Mouse (Mus musculus) left cerebral cortex, adult 11 months (tissue): ENCODE results near the gene Anapc13.

Experiments used
- DNase-seq: peaks from one replicate; pipeline ENCODE4 v3.0.0; 2022; ENCODE audit warnings: low spot score

The Anapc13 gene

GRCm38 (mm10) chr9:102631589-102632147 lies 5.6 kb downstream of the Anapc13 start:
- no peak for DNase-seq

DNA sequence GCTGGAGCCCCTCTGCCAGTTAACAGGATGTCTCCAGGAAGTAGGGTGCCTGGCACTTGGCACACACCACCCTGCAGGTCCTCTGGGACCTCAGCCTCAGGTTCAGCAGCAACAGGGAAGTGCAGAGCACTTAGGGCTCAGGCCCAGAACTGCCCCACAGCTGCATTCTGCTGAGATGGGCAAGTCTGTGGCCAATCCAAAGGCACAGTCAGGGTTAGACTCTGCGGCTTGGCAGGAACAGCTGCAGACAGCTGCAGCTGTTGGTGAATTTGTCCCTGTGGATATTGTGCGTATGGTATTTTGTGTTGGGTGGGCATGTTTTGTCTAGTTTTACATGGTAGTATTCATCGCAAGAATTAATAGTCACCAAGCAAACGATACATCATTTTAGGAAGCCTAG lies 6.1 kb downstream of the Anapc13 start:
- DNase-seq = no peak

DNA sequence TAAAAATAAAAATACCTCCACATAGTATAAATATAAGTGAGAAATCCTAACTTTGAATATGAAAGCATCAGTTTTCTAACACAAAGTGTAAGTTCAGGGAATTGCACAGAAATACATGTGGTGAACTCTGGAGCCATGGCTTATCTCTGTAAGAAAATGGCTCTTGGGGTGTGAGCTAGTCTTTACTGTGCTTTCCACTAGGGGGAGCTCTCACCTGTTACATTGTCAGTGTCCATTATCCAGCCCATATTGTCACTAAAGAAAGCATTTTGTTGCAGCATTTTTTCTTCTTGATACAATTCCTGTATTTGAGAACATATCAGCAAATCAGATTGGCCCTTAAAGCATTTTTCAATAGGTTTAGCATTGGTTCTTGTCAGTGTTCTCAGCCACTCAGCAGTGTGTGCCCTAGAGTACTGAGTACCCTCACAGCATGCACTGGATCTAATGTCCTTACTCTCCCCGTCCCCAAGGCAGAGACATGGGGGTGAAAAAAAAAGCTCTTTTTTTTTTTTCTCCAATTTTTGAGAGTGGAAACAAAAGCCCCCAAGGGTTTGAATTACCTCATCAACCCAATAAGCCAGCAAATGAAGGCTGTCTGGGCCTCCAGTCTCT lies 6.9 kb downstream of the Anapc13 start:
- DNase-seq = peak; percentile 47

DNA sequence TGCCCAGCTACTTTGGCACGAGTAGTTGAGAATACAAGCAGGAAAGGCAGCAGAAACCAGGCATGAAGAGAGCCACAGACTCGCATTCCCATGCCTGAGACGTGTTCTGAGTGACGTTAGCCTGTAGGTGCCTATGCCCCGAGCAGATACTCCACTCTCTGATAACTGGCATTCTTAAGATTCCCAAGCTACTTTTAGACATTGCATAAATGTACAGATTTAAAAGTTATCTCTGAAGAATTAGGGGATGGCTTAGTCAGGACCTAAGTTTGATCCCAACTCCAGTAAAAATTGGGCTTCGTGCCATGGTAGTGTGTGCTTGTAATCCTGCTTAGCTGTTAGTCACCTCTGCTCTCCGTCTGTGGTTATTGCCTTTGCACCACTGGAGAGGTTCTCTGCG lies 8.4 kb downstream of the Anapc13 start:
- no peak for DNase-seq

DNA sequence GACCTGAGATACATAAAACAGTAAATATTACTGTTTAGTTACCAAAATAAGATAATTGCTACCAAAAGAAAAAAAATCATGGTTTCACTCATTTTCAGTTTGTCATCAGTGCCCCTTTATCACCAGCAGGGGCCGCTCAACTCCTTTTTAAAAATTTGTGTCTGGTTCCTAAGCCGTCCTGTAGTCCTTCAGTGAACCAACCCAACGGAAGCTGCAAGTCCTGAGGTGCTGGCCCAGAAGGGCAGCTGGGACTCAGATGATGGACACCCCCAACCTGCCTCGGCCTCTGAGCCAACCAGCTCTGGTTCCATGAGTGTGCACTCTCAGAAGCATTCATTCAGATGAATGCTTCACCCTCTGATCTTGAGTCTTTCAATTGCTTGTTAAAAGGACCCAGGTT lies 10.5 kb downstream of the Anapc13 start:
- no peak for DNase-seq

GRCm38 (mm10) chr9:102637115-102637514 lies 11.0 kb downstream of the Anapc13 start:
- no peak for DNase-seq

DNA sequence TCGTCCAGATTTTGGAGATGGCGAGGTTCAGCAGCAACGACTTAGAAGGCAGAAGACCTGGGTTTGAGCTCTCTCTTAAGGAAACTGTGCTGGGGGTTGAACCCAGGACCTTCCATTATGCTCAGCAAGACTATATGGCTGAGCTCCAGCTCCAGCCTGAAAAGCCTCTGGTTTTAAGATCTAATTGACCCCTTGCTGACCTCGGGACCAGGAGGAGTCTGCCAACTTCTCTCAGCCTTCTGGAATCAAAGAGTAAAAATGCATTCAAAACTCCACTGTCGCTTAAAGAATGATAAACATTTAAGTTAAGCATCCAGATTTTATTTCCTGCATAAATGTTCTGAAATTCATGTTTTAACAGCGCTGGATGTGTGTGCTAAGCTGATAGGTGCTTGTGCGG lies 12.9 kb downstream of the Anapc13 start:
- DNase-seq = no peak

DNA sequence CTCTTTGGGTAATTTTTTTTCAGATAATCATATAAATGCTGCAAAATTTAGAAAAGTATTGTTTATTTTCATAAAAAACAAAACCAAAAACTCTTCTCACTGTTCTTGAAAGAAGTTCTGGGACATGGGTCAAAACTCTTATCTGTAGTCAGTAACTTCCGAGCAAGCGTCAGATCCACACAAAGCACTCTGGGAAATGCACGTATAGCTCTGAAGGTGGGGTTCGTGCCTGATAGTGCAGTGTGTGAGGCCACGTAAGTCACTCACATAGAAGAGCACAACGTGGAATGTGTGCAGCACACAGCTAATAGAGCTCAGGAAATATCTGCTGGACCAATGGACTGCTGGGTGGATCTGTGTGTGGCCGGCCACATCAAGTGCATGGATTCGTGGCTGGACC lies 13.4 kb downstream of the Anapc13 start:
- no peak for DNase-seq

GRCm38 (mm10) chr9:102641531-102641930 lies 15.4 kb downstream of the Anapc13 start:
- DNase-seq = no peak

DNA sequence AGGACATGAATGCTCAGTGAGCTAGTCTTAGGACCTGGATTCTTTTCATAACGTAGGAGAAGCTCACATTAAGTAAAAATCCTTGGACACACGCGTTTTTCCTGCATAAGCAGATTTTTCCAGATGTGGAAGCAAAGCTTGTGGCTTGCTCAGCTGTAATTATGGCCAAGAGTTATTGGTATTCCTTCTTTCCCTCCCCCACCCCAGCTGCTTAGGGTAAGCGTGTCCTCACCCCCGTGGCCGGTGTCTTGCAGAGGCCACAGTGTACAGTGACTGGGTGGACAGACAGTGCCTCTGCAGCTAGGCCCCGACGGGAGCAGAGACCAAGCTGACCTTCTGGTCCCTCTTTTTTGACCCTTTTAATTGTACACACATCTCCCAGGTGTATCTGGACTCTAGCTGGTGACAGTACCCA lies 17.0 kb downstream of the Anapc13 start:
- DNase-seq = no peak

- no peak for DNase-seq
These were observed 17.5 kb downstream of the Anapc13 start for GRCm38 (mm10) chr9:102643486-102644101.

DNA sequence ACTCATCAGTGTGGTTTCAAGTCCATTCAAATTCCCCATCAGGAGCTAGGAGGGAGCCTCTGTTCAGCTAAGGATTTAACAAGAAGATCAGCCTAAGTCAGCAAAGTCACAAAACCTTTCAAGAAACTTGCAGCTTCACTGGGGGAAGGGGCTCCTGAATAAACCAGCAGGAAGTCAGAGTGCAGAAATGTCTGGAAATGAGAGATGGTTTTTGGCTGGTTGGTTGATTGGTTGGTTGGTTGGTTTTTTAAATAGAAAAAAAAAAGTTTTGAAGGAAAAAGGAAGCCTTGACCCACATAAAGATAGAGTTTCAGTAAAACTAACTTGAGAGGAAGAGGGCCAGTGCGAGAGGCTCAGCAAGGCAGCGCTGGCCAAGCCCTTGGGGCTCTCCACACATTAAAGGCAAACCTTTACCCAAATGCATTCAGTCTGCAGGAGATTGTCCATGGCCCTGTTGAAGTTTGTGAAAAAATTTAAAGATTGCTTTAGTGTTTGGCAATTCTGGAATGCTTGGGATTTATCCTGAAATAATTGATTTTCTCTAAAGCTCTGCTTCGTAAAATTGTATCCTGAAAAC lies 19.1 kb downstream of the Anapc13 start:
- DNase-seq = no peak

GRCm38 (mm10) chr9:102647010-102647409 lies 20.9 kb downstream of the Anapc13 start:
- no peak for DNase-seq

DNA sequence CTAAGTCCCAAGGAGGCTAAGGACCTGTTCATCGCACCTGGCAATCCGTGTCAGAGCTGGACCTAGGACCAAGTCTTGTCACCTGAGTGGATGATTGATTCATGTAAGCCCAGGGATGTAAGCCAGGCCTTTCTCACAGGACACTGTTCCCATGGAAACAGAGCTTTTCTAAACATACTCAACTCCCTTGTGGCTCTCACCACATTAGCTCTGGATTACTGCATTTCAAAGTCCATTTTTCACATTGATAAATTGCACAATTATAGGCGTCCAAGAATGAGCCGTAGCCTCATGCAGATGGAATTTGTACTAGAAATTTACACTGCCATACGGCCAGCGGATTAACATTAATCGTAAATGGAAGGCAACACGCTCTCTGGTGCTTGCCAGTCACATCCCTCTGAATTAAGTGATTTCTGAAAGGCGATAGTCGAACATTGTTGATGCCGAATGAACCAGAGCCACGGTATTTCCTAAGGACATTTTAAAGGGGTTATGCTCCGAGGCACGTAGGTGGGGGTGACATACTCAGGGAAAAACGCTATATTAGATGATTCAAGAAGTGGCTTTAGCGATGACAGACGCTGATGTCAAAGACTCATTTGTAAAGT lies 23.9 kb downstream of the Anapc13 start:
- DNase-seq = no peak

DNA sequence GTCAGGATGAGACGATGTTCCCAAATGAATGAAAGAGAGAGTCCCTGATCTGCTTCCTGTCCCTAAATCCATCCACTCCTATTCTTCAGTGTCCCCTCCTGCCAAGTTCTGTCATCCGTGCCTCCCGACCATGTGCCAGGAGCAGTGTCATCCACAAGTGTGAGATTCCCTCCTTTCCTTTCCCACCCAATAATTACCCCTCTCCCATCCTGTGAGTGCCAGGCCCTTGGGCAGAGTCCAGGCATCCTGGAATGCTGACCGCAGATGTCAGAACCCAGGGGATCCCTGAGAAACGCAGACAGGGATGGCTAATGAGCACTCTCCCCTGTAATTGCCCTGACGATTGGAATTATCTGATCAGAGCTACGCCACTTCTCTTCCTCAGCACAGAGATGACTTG lies 24.5 kb downstream of the Anapc13 start:
- DNase-seq = no peak

DNA sequence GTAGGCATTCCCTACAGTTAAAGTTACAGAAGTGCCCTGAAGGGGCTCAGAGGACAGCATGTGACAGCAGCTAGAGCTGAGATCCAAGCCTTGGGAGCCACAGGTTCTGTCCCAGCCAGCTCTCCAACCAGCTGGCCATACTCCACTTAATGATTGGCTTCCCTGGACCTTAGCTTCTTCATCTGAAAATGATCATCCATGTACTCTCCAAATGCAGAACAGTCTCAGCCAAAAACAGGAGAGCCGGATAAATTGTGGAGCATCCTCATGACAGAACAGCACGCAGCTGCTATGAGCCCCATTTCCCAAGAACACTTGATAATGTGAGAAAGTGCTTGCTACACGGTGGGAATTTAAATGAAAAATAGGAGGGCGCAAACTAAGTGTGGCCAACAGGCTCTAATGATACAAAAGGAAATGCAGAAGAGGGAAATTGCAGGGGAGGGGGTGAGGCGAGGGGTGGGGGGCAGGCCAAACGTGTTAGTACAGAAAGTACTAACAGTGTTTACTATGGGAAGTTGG lies 25.2 kb downstream of the Anapc13 start:
- DNase-seq = no peak

GRCm38 (mm10) chr9:102656355-102657095 lies 30.4 kb downstream of the Anapc13 start:
- DNase-seq = no peak

DNA sequence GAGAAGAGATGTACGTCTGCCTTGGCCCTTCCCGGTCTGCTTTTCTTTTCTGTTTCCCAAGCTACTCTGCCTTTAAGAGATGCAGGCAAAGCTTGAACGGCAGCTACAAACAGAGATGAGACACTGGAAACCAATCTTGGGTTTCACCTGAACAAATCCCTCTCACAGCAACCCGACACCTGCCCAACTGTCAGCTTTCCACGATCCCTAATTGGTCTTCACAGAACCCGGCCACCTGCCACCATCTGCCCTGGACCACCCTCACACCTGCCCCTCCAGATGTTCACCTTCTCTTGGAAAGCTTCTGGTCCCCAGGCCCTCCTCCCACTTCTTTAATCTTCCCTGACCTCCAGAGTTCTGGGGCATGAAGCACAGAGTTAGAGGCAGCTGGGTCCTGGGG lies 42.0 kb downstream of the Anapc13 start:
- no peak for DNase-seq

- DNase-seq = no peak
These were observed 42.8 kb downstream of the Anapc13 start for GRCm38 (mm10) chr9:102668906-102669305.

- no peak for DNase-seq
These were observed 47.3 kb downstream of the Anapc13 start for GRCm38 (mm10) chr9:102673381-102673780.

- no peak for DNase-seq
These were observed 49.8 kb downstream of the Anapc13 start for GRCm38 (mm10) chr9:102675922-102676321.

- no peak for DNase-seq
These were observed 55.4 kb downstream of the Anapc13 start for GRCm38 (mm10) chr9:102681470-102681869.
